In genomic region chr13:113589499-113589898, GRCm38 (mm10) we compare ENCODE assay signal across 10 mouse cellular contexts. TPM values are rescaled to one million over a fixed set of nuclear protein-coding genes. Genes with fewer than 3 reads are reported as not detected.
DNase-seq lines count a peak whose midpoint lies in the region; ATAC-seq and TF ChIP-seq lines count a peak whose summit lies in the region.
"Had no signal": no experiment of that assay in that cellular context is flagged by ENCODE, and none has a peak within 500 bp of the region (broad histone marks: within the 10 kb centered on the region; RNA-seq: fewer than 3 reads in every experiment).

No protein-coding gene starts in this region.

- H3K36me3 ChIP-seq in limb, embryonic 13.5 days, result peaks cover 41% of the 10 kb centered on the region
- H3K36me3 ChIP-seq in limb, embryonic 10.5 days, result peaks cover 43% of the 10 kb centered on the region
- H3K36me3 ChIP-seq in hindbrain, postnatal 0 days (ENCODE audit: insufficient read depth, low read length), result no peaks in the 10 kb centered on the region

- WGBS in limb, embryonic 13.5 days, result 64% methylated on average over 7 of the region's 7 CpGs
- 85% methylated on average over 7 of the region's 7 CpGs for WGBS in limb, embryonic 10.5 days
- WGBS in hindbrain, postnatal 0 days, result 71% methylated on average over 7 of the region's 7 CpGs

- H3K27ac ChIP-seq in limb, embryonic 13.5 days, result no peak overlapping the region; the same call in 1 of the 2 replicates
- H3K27ac ChIP-seq in limb, embryonic 10.5 days, result no peak overlapping the region
- no peak overlapping the region for H3K27ac ChIP-seq in hindbrain, postnatal 0 days
- H3K27ac ChIP-seq: hindbrain, embryonic 13.5 days had no signal

- peaks cover 36% of the 10 kb centered on the region for H3K4me1 ChIP-seq in limb, embryonic 13.5 days
- H3K4me1 ChIP-seq in limb, embryonic 10.5 days, result peaks cover 28% of the 10 kb centered on the region
- H3K4me1 ChIP-seq in hindbrain, postnatal 0 days (ENCODE audit: insufficient read depth, low read length), result 0 out of 2 replicates have a peak, but pooled peaks cover 9% of the 10 kb centered on the region

- peak; percentile 31; the same call in 1 of the 2 replicates for ATAC-seq in limb, embryonic 13.5 days (ENCODE audit: low FRiP score, low read depth)
- peak; percentile 36 for ATAC-seq in neutrophil, adult 5-6 weeks (ENCODE audit: extremely low read depth, insufficient number of reproducible peaks, low FRiP score, poor library complexity, severe bottlenecking)
- no peak for ATAC-seq in hindbrain, postnatal 0 days
- ATAC-seq: forebrain, embryonic 14.5 days had no signal

- TF ChIP-seq CTCF in hindbrain, postnatal 0 days (IDR thresholded peaks at IDR 0.05; ENCODE audit: low read depth), result no peak

- no peak for DNase-seq in limb, embryonic 10.5 days (ENCODE audit: low spot score)
- DNase-seq in gastrocnemius, adult 8-10 months (ENCODE audit: low spot score in 2 of 2), result peak; percentile 45 to 52
- peak; percentile 69 for DNase-seq in heart, postnatal 4 days
- no peak for DNase-seq in layer of hippocampus, adult 11-12 months (ENCODE audit: low spot score)
- no peak for DNase-seq in hindbrain, postnatal 0 days (ENCODE audit: low spot score)
- DNase-seq: midbrain, embryonic 14.5 days had no signal

- no peak overlapping the region for H3K4me3 ChIP-seq in limb, embryonic 13.5 days
- H3K4me3 ChIP-seq in limb, embryonic 10.5 days, result no peak overlapping the region
- H3K4me3 ChIP-seq in hindbrain, postnatal 0 days (ENCODE audit: low read length), result no peak overlapping the region
- H3K4me3 ChIP-seq: hindbrain, embryonic 13.5 days had no signal

- H3K27me3 ChIP-seq in limb, embryonic 13.5 days, result no peaks in the 10 kb centered on the region
- H3K27me3 ChIP-seq in limb, embryonic 10.5 days (ENCODE audit: low read depth, poor library complexity, severe bottlenecking), result no peaks in the 10 kb centered on the region
- H3K27me3 ChIP-seq in hindbrain, postnatal 0 days (ENCODE audit: insufficient read depth, low read length), result no peaks in the 10 kb centered on the region
- H3K27me3 ChIP-seq: hindbrain, embryonic 13.5 days had no signal

- no peaks in the 10 kb centered on the region for H3K9me3 ChIP-seq in limb, embryonic 13.5 days
- no peaks in the 10 kb centered on the region for H3K9me3 ChIP-seq in limb, embryonic 10.5 days (replicated peaks)
- no peaks in the 10 kb centered on the region for H3K9me3 ChIP-seq in hindbrain, postnatal 0 days (ENCODE audit: low read length)
- H3K9me3 ChIP-seq: hindbrain, embryonic 13.5 days had no signal

- H3K4me2 ChIP-seq in limb, embryonic 13.5 days (replicated peaks), result no peak overlapping the region
- no peak overlapping the region for H3K4me2 ChIP-seq in hindbrain, postnatal 0 days (ENCODE audit: low read depth, low read length)
- H3K4me2 ChIP-seq: hindbrain, embryonic 13.5 days had no signal

- H3K9ac ChIP-seq in limb, embryonic 13.5 days, result no peak overlapping the region
- H3K9ac ChIP-seq in hindbrain, postnatal 0 days (replicated peaks; ENCODE audit: low read length), result no peak overlapping the region
- H3K9ac ChIP-seq: hindbrain, embryonic 13.5 days had no signal

RNA-seq across cellular contexts. Expression of gene Snx18, which starts 28.9 kb away (rescaled TPM):
- polyA plus RNA-seq in limb, embryonic 13.5 days (2015; fragmentation: Nextera tagmentation; extraction: Ambion mirVana), result 23.2 and 23.5 TPM in 2 replicates
- 21.6 and 22.5 TPM in 2 replicates for polyA plus RNA-seq in limb, embryonic 10.5 days (2016; fragmentation: Nextera tagmentation; extraction: Ambion mirVana)
- 10 to 100 TPM in 1 of 4 experiments, 1 to 10 TPM in 3; 7.6 to 10.2 (median 8.0) TPM for total RNA-seq in gastrocnemius, adult 8-10 months (2022)
- 10 to 100 TPM; 32.6 to 34.4 TPM for total RNA-seq in heart, postnatal 4 days (2021)
- 84.5 and 95.9 TPM in 2 replicates for total RNA-seq in neutrophil, adult 5-6 weeks (2017)
- 38.2 and 44.4 TPM in 2 replicates for total RNA-seq in hindbrain, postnatal 0 days (2014; rRNA removed)
- 11.1 and 11.5 TPM in 2 replicates for polyA plus RNA-seq in hindbrain, postnatal 0 days (2015; fragmentation: Nextera tagmentation; extraction: Ambion mirVana)

Comparison
In these comparisons a context has a peak if more than half of its experiments do, and no peak if none do; other contexts are left out.
1. DNase-seq: peak in gastrocnemius, adult 8-10 months (2 of 2) and heart, postnatal 4 days (single experiment); none in limb, embryonic 10.5 days (single experiment), layer of hippocampus, adult 11-12 months (single experiment) and hindbrain, postnatal 0 days (single experiment).